Mouse (Mus musculus) embryonic facial prominence, embryonic 15.5 days (tissue): ENCODE results near the gene Kctd3. TPM values are rescaled to one million over a fixed set of nuclear protein-coding genes. Genes with fewer than 3 reads are reported as not detected.
"Not testable (repeated sequence)": the region's sequence is repeated elsewhere in the genome, so short reads cannot be mapped to it uniquely, and the experiment has no call there.

Experiments used
- ATAC-seq: fragments of 200-750 bp; cut with Nextera tagmentation; 2 replicates; pipeline ENCODE4 v1.8.0; 2017; ENCODE audit warnings: low read depth, moderate TSS enrichment; ENCODE audit not compliant: insufficient number of reproducible peaks, low FRiP score, low TSS enrichment
- H3K27ac ChIP-seq: fragments of 300-500 bp; sonication (generic); replicated peaks from 2 replicates; pipeline ENCODE4 v1.5.1; 2015; ENCODE audit warnings: mild to moderate bottlenecking, inconsistent platforms
- H3K27me3 ChIP-seq: fragments of 300-500 bp; sonication (generic); 2 replicates; pipeline ENCODE4 v1.6.1; 2015; ENCODE audit warnings: inconsistent platforms
- H3K36me3 ChIP-seq: fragments of 300-500 bp; sonication (generic); 2 replicates; pipeline ENCODE4 v1.6.1; 2015; ENCODE audit warnings: mild to moderate bottlenecking, inconsistent platforms
- H3K4me1 ChIP-seq: fragments of 300-500 bp; sonication (generic); 2 replicates; pipeline ENCODE4 v1.6.1; 2015; ENCODE audit warnings: inconsistent platforms
- H3K4me2 ChIP-seq: fragments of 300-500 bp; sonication (generic); replicated peaks from 2 replicates; pipeline ENCODE4 v1.6.1; 2015; ENCODE audit warnings: mild to moderate bottlenecking, inconsistent platforms
- H3K4me3 ChIP-seq: fragments of 300-500 bp; sonication (generic); replicated peaks from 2 replicates; pipeline ENCODE4 v1.5.1; 2015; ENCODE audit warnings: mild to moderate bottlenecking, inconsistent platforms
- H3K9ac ChIP-seq: fragments of 300-500 bp; sonication (generic); 2 replicates; pipeline ENCODE4 v1.6.1; 2015; ENCODE audit warnings: inconsistent platforms
- H3K9me3 ChIP-seq: fragments of 300-500 bp; sonication (generic); replicated peaks from 2 replicates; pipeline ENCODE4 v1.6.1; 2016; ENCODE audit warnings: inconsistent platforms
- WGBS: fragments of 180-500 bp; shearing (Covaris S2); methylation state at CpG from one replicate; pipeline ENCODE4 v1.1.7; 2015; 5-methylcytosine and 5-hydroxymethylcytosine counted together
- polyA plus RNA-seq: library from polyadenylated mRNA; unstranded; fragments of >200 nt; fragmentation: Nextera tagmentation; extraction: Ambion mirVana; gene quantifications from 2 replicates; pipeline ENCODE4 v1.2.1, GENCODE M21; 2015

The Kctd3 gene
- polyA plus RNA-seq, 1 experiment from 2014 or later, result 32.2 TPM

DNA sequence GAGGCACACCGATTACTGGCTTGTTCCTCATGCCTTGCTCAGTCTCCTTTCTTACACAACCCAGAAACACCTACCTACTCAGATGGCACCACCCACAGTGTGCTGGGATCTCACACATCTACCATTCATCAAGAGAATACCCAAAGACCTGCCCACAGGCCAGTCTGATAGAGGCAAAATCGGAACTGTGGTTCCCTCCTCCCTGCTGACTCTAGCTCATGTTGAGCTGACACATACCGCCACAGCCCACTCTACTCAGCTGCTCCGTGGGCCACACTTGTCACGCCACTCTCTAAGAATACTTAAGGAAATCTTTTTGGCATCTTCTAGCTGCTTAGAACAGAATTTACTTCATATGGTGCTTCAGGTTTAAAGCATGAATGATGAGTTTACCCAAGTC lies 31.7 kb upstream of the Kctd3 start:
- ATAC-seq, result no peak
- Histone ChIP-seq H3K4me3 (no peak overlapping the region), H3K4me1 (no peaks in the 10 kb centered on the region), H3K9me3 (no peaks in the 10 kb centered on the region), H3K27ac (no peak overlapping the region), H3K27me3 (no peaks in the 10 kb centered on the region), H3K36me3 (no peaks in the 10 kb centered on the region), H3K9ac (no peak overlapping the region), H3K4me2 (no peak overlapping the region)
- 88% methylated on average over 5 of the region's 5 CpGs for WGBS

DNA sequence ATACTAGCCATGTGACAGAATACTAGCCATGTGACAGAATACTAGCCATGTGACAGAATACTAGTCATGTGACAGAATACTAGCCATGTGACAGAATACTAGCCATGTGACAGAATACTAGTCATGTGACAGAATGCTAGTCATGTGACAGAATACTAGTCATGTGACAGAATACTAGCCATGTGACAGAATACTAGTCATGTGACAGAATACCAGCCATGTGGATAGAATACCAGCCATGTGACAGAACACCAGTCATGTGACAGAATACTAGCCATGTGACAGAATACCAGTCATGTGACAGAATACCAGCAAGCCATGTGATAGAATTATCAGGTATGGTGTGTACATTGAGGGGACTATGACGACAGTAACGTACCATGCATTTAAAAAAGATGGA lies 25.2 kb upstream of the Kctd3 start:
- H3K4me1 ChIP-seq, H3K27me3 ChIP-seq, H3K9me3 ChIP-seq, H3K4me3 ChIP-seq, H3K4me2 ChIP-seq, H3K36me3 ChIP-seq, H3K27ac ChIP-seq, H3K9ac ChIP-seq, ATAC-seq: not testable (repeated sequence)
- 90% methylated on average over 2 of the region's 2 CpGs for WGBS

DNA sequence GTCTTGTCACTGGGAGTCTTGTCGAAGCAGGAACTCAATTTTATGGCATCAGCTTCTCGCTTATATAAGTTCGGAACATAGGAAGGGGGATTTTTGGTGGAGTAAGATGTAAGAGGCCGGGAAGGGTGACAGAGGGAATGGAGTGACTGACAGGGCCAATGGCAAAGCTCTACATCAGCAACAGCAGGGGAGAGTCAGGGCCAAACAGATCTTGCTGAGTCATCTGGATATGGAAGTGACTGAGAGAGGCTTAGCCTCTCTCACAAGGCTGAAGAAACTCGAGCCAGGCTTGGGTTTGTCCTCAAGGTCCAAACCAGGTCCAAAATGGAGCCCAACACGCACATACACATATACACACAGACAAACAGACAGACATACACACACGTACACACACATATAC lies 23.3 kb upstream of the Kctd3 start:
- Histone ChIP-seq H3K36me3 (no peaks in the 10 kb centered on the region), H3K9me3 (no peaks in the 10 kb centered on the region), H3K4me1 (no peaks in the 10 kb centered on the region), H3K9ac (no peak overlapping the region), H3K4me3 (no peak overlapping the region), H3K4me2 (no peak overlapping the region), H3K27me3 (no peaks in the 10 kb centered on the region), H3K27ac (no peak overlapping the region)
- 77% methylated on average over 7 of the region's 7 CpGs for WGBS
- no peak for ATAC-seq

DNA sequence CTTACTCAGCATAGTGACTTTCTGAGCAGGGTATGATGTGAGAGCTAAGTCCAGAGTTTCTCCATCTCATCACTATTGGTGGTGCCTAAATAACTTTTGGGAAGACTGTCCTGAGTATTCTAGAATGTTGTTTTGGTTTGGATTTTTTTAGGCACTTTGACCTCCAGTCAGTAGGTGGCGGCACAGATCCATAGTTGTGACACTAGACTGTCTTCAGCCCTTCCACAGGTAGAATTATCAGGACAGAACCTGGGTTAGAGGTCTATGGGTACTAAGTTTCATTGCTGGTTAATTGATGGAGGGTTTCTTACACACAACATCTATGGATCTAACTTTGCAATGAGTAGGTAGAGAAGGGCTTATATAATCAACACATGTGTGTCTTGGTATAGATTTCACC lies 20.6 kb upstream of the Kctd3 start:
- ATAC-seq, result no peak
- Histone ChIP-seq H3K9ac (no peak overlapping the region), H3K4me3 (no peak overlapping the region), H3K4me2 (no peak overlapping the region), H3K27ac (no peak overlapping the region), H3K9me3 (no peaks in the 10 kb centered on the region), H3K27me3 (no peaks in the 10 kb centered on the region), H3K36me3 (no peaks in the 10 kb centered on the region), H3K4me1 (no peaks in the 10 kb centered on the region)
- 54% methylated on average over 1 of the region's 1 CpGs for WGBS

DNA sequence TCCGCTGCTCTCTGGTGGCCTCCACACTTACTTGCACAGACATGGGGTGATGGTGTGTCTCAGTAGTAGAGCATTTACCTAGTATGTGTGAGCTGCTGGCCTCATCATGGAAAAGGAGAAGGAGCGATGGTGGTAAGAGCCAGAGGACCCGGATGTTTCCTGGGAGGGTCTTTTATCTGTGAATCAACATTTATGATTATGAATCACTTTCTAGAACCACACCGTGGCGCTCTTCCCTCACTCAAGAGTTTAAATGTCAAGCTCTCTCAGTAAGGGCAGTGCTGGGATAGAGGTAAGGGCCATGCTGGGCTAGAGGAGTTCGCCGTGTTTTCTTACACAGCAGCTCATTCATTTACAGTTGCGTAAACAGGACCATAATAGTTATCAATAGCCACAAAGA lies 19.2 kb upstream of the Kctd3 start:
- no peaks in the 10 kb centered on the region for H3K4me1 ChIP-seq
- H3K4me3 ChIP-seq, result no peak overlapping the region
- no peaks in the 10 kb centered on the region for H3K27me3 ChIP-seq
- no peaks in the 10 kb centered on the region for H3K9me3 ChIP-seq
- no peaks in the 10 kb centered on the region for H3K36me3 ChIP-seq
- 55% methylated on average over 8 of the region's 8 CpGs for WGBS
- ATAC-seq, result no peak
- no peak overlapping the region for H3K27ac ChIP-seq
- H3K4me2 ChIP-seq, result no peak overlapping the region
- H3K9ac ChIP-seq, result no peak overlapping the region

DNA sequence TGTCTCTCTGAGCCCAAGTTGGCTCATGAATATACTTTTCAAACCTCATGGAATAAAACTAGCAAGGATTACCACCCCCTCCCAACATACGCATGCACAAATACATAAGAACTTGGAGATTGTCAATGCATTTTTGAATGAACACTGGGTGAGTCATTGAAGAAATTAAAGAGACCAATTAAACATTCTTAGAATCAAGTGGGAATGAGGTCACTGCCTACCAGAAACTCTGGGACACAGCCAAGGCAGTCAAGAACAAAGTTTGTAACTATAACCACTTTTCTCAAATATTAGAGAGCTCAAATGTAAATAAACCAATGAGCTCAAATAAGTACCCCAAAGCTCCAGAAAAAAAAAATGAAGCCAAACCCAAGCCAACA lies 16.1 kb upstream of the Kctd3 start:
- no peaks in the 10 kb centered on the region for H3K9me3 ChIP-seq
- H3K27me3 ChIP-seq, result no peaks in the 10 kb centered on the region
- no peak overlapping the region for H3K4me3 ChIP-seq
- H3K4me1 ChIP-seq, result no peaks in the 10 kb centered on the region
- WGBS, result 83% methylated on average over 1 of the region's 1 CpGs
- H3K36me3 ChIP-seq, result no peaks in the 10 kb centered on the region
- ATAC-seq, result no peak
- H3K4me2 ChIP-seq, result no peak overlapping the region
- H3K9ac ChIP-seq, result no peak overlapping the region
- H3K27ac ChIP-seq, result no peak overlapping the region

DNA sequence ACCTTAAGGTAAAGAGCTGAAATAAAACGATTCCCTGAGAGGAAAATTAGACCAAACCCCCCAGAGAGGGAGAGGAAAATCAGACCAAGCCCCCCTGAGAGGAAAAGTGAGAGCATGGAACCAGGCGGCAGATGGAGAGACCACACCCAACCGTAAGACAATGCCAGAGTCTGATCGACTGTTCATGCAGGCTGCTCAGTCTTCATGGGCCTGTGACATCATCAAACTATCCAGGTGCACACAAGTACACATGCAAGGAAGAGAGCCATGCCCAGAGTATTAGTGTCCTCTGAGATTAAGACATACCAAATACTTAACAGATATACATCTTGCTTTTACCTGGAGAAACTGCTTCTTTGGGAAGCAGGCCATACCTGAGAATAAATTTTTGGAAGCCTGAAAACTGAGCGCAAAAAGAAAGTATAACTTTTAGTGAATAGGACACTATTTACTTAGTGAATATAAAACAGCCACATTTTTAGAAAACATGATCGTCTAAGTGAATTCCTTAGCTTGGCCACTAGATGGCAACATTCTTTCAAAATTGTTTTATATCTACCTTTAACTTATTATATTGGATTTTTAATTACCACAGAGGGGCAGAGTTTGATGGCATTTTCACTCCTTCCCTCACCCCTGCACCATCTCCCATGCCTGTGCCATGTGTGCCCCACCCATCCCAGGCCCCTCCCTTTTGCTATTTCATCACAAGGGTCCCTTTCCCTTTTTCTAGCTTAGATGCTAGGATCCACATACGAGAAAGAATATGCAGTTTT lies 15.5 kb upstream of the Kctd3 start:
- ATAC-seq, result peak; percentile 55
- Histone ChIP-seq H3K9me3 (no peaks in the 10 kb centered on the region), H3K9ac (no peak overlapping the region), H3K36me3 (no peaks in the 10 kb centered on the region), H3K4me3 (no peak overlapping the region), H3K27me3 (no peaks in the 10 kb centered on the region), H3K27ac (no peak overlapping the region), H3K4me1 (no peaks in the 10 kb centered on the region), H3K4me2 (no peak overlapping the region)
- 43% methylated on average over 7 of the region's 7 CpGs for WGBS

DNA sequence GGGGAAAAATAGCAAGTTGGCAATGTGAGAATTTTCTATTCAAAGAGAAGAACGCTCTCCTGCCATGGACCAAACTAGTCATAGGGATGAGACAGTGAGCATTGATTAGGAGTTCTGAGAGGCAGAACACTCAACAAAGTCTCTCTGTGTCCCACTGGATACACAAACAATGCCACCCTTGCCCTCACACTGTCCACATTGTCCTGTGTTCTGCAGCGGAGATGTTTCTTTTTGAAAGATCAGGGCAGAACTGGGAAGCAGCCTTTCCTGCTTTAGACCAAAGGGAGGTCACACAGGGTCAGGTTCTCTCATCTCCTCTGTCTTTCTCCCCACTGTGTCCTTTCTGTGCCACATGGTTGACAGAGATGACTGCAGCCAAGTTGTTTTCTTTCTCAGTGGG lies 7.7 kb upstream of the Kctd3 start:
- Histone ChIP-seq H3K27ac (no peak overlapping the region), H3K36me3 (no peaks in the 10 kb centered on the region), H3K9ac (no peak overlapping the region), H3K4me1 (peaks cover 13% of the 10 kb centered on the region), H3K9me3 (no peaks in the 10 kb centered on the region), H3K27me3 (no peaks in the 10 kb centered on the region), H3K4me3 (no peak overlapping the region), H3K4me2 (no peak overlapping the region)
- ATAC-seq, result no peak
- WGBS, result 48% methylated on average over 2 of the region's 2 CpGs

DNA sequence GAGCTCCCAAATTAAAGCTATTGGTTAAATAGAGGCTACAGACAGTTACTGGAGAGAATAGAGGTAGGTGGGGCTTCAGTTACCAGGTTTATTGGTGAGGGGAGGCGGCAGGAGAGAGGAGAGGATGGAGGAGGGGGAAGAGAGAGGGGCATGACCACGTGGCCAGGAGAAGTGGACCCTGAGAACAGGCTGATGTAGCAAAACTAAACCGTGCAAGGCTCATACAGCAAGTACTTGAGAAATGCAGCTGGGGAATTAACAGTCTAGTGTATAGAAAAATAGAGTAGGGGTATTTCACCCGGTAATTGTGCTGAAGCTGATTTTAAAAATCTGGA lies 5.9 kb upstream of the Kctd3 start:
- Histone ChIP-seq H3K4me3 (0 out of 2 replicates have a peak overlapping the region, but pooled peaks have one; percentile 16), H3K9me3 (no peaks in the 10 kb centered on the region), H3K27me3 (no peaks in the 10 kb centered on the region), H3K36me3 (no peaks in the 10 kb centered on the region), H3K27ac (no peak overlapping the region), H3K4me2 (peak overlapping the region; percentile 42; the same call in 1 of the 2 replicates), H3K4me1 (peaks cover 13% of the 10 kb centered on the region), H3K9ac (no peak overlapping the region)
- 14% methylated on average over 4 of the region's 4 CpGs for WGBS
- no peak for ATAC-seq

DNA sequence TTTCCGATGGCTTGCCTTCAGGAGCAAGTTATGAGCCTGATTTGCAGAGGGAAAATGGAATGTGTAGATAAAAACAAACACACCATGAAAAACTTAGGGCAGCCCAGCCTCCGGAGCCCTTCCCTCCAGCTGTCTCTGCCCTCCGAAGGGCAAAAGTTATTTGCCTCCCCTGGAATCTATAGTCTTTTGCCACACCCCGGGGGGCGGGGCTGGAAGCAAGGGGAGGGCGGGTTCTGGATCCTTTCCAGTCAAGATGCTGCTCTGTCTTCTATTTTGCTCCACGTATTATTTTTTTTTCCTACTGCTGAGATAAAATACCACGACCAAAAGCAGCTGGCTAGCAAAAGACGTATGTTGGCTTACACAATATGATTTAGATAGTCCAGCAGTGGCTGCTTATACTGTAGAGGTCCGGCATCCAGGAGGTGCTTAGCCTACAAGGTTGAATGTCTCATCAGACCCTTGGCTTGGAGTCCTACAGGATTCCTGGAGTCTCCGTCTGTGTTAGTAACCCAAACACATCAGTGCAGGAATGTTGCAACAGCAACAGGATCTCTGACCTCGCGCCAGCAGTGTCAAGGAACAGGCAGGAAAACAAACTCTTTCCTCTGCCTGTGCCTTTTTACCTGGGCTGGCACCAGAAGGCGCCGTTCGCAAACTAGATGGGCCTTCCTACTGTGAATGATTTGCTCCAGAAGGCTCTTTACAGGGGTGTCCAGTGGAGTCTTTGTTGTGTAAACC lies 5.4 kb upstream of the Kctd3 start:
- H3K4me3 ChIP-seq, result peak overlapping the region; percentile 16; the same call in 1 of the 2 replicates
- H3K27me3 ChIP-seq, result no peaks in the 10 kb centered on the region
- peak overlapping the region; percentile 42 for H3K4me2 ChIP-seq
- no peaks in the 10 kb centered on the region for H3K9me3 ChIP-seq
- H3K36me3 ChIP-seq, result no peaks in the 10 kb centered on the region
- peaks cover 13% of the 10 kb centered on the region for H3K4me1 ChIP-seq
- 3% methylated on average over 16 of the region's 16 CpGs for WGBS
- no peak overlapping the region for H3K27ac ChIP-seq
- ATAC-seq, result no peak
- H3K9ac ChIP-seq, result no peak overlapping the region

DNA sequence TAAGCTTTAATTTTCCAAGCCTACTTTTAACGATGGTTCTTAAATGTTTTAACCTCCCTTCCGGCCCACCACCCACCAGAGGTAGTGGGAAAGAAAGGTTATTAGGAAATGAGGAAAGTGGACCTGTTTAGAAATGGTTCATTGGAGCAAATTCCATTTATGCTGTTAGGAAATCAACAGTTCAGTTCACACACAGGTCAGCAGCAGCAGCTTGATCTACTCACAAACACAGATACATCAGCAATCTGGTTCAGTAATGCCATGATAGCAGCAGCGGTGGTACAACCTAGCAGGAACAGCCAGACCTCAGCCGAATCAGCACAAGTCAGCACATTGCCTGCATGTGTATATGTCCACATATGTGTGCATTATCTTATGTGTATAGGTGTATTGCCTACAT lies 3.0 kb upstream of the Kctd3 start:
- no peak overlapping the region for H3K9ac ChIP-seq
- H3K27ac ChIP-seq, result no peak overlapping the region
- WGBS, result 86% methylated on average over 4 of the region's 4 CpGs
- no peaks in the 10 kb centered on the region for H3K27me3 ChIP-seq
- no peak overlapping the region for H3K4me2 ChIP-seq
- peaks cover 27% of the 10 kb centered on the region for H3K4me1 ChIP-seq
- ATAC-seq, result no peak
- H3K4me3 ChIP-seq, result no peak overlapping the region
- no peaks in the 10 kb centered on the region for H3K36me3 ChIP-seq
- no peaks in the 10 kb centered on the region for H3K9me3 ChIP-seq

DNA sequence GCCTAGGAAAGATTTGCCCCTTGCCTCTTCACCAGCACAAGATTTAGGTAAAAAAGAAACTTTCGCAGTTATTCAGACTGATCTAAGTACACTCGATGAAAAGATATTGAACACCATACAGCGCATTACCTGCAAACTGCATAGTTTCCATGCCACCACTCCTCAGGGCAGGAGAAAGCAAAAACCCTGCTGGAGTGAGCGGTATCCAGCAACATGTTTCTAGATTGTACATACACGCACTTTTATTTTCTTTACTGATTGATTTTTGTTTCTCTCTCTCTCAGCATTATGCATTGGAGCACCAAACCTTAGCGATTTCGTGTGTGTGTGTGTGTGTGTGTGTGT lies 311 bp upstream of the Kctd3 start:
- no peak overlapping the region for H3K27ac ChIP-seq
- H3K27me3 ChIP-seq, result no peaks in the 10 kb centered on the region
- peak overlapping the region; percentile 93 for H3K4me2 ChIP-seq
- WGBS, result 43% methylated on average over 7 of the region's 7 CpGs
- H3K9me3 ChIP-seq, result no peaks in the 10 kb centered on the region
- no peaks in the 10 kb centered on the region for H3K36me3 ChIP-seq
- peaks cover 26% of the 10 kb centered on the region for H3K4me1 ChIP-seq
- peak overlapping the region; percentile 99 for H3K4me3 ChIP-seq
- H3K9ac ChIP-seq, result no peak overlapping the region
- ATAC-seq, result peak; percentile 54
